Mouse (Mus musculus) lung, embryonic 16.5 days (tissue): ENCODE measurements around the gene Fam149a. TPM values are rescaled to one million over a fixed set of nuclear protein-coding genes. Genes with fewer than 3 reads are reported as not detected.
A peak's percentile ranks its signal among the peaks of the same experiment; 100 is the strongest.

Experiments used
- ATAC-seq: fragments of 200-750 bp; cut with Nextera tagmentation; 2 replicates; pipeline ENCODE4 v1.8.0; 2017; ENCODE audit warnings: low read depth, mild to moderate bottlenecking, moderate library complexity
- H3K27ac ChIP-seq: fragments of 300-500 bp; sonication (generic); 2 replicates; pipeline ENCODE4 v1.5.1; 2014; ENCODE audit warnings: mild to moderate bottlenecking, control low read depth, low read length
- H3K27me3 ChIP-seq: fragments of 300-500 bp; sonication (generic); 2 replicates; pipeline ENCODE4 v1.6.1; 2014; ENCODE audit warnings: low read depth, low read length, mixed read lengths; ENCODE audit not compliant: control insufficient read depth, insufficient read depth
- H3K36me3 ChIP-seq: fragments of 300-500 bp; sonication (generic); 2 replicates; pipeline ENCODE4 v1.6.1; 2014; ENCODE audit warnings: low read length; ENCODE audit not compliant: control insufficient read depth, insufficient read depth
- H3K4me1 ChIP-seq: fragments of 300-500 bp; sonication (generic); replicated peaks from 2 replicates; pipeline ENCODE4 v1.6.1; 2014; ENCODE audit warnings: low read length, mixed read lengths; ENCODE audit not compliant: control insufficient read depth, insufficient read depth
- H3K4me2 ChIP-seq: fragments of 300-500 bp; sonication (generic); 2 replicates; pipeline ENCODE4 v1.6.1; 2014; ENCODE audit warnings: low read depth, low read length, control low read depth
- H3K4me3 ChIP-seq: fragments of 300-500 bp; sonication (generic); 2 replicates; pipeline ENCODE4 v1.5.1; 2014; ENCODE audit warnings: mild to moderate bottlenecking, low read length, control low read depth
- H3K9ac ChIP-seq: fragments of 300-500 bp; sonication (generic); 2 replicates; pipeline ENCODE4 v1.6.1; 2014; ENCODE audit warnings: low read length, control low read depth
- H3K9me3 ChIP-seq: fragments of 300-500 bp; sonication (generic); 2 replicates; pipeline ENCODE4 v1.6.1; 2016; ENCODE audit warnings: low read length; ENCODE audit not compliant: control insufficient read depth
- WGBS: fragments of 180-500 bp; shearing (Covaris S2); extraction: QIAGEN DNeasy Blood & Tissue Kit; methylation state at CpG from one replicate; pipeline ENCODE4 v1.1.7; 2014; 5-methylcytosine and 5-hydroxymethylcytosine counted together
- polyA plus RNA-seq: library from polyadenylated mRNA; unstranded; fragments of >200 nt; fragmentation: Nextera tagmentation; extraction: Ambion mirVana; gene quantifications from 2 replicates; pipeline ENCODE4 v1.2.1, GENCODE M21; 2015

Fam149a gene
- polyA plus RNA-seq: 8.7 and 9.8 TPM in 2 replicates

DNA sequence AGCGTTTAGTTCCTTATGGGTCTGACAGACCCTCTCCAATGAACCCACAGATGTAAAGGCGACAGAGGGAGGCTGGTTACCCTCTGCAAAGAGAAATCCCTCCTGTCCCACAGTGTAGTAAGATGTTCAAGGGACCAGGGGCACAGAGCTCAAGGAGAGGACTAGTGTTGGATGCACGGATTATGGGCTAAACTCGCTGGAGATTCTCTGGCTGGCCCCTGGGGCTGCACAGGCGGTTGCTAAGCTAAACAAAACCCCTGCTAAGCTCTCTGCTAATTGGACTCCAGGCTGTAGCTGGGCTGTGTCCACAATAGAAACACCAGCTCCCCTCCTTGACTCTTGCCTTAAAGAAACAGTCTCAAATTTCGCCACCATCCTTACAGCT, at the start of gene Fam149a:
Gene Fam149a, minus strand, starts transcription at position 329 of the 385 bp plus-strand sequence.
- 2% methylated on average over 6 of the region's 6 CpGs for whole genome bisulfite sequencing

DNA sequence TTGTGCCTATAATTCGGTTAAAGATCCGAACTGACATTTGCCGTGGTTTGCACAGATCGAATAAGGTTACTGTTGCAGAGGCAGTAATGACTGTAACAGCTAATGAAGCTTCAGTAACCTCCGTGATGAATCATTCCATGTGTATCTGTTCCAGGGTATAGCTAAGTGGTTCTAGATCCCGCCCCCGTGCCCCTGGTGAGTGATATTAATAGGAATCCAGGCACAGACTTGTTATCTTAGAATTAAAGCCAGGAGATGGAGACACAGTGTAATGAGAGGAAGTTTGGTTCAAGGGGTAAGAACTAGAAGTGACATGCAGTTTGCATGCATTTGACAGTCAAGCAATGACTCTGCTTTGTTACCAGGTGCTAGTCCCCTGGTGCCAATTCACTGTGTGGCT, 38.1 kb upstream of the Fam149a start:
- ATAC-seq: no peak
- H3K36me3 ChIP-seq: no peaks in the 10 kb centered on the region
- WGBS: 84% methylated on average over 7 of the region's 7 CpGs
- no peak overlapping the region for H3K4me2 ChIP-seq
- H3K27me3 ChIP-seq: no peaks in the 10 kb centered on the region
- no peaks in the 10 kb centered on the region for H3K9me3 ChIP-seq
- H3K9ac ChIP-seq: no peak overlapping the region
- H3K27ac ChIP-seq: no peak overlapping the region
- H3K4me3 ChIP-seq: no peak overlapping the region
- no peaks in the 10 kb centered on the region for H3K4me1 ChIP-seq

More for the DNA sequence above, at the start of gene Fam149a:
- no peak for ATAC-seq
- Histone ChIP-seq H3K27me3 (peaks cover 9% of the 10 kb centered on the region), H3K9ac (peak within 1 kb of the TSS; percentile 55), H3K4me1 (peaks cover 9% of the 10 kb centered on the region), H3K27ac (no peak within 1 kb of the TSS), H3K9me3 (no peaks in the 10 kb centered on the region), H3K36me3 (no peaks in the 10 kb centered on the region), H3K4me3 (peak within 1 kb of the TSS; percentile 40), H3K4me2 (peak within 1 kb of the TSS; percentile 66)

DNA sequence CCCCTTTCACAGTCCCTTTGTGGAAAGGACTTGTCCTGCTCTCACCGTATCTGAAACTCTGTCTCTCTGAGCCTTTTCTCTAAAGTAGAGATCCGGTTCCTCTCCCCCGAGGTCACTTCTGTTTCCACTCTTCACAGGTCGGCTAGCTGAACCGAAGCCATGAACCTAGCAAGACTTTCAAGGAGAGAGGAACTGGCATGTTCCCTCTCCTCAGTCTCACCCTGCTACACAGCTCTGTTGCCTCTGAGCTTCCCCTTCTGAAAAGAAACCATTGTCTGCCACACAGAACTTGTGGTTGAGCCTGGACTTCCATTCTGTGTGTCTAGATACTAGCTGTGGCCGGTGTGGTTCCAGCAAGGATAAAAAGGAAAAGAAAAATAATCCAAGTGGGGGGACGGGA, 32.9 kb upstream of the Fam149a start:
- no peaks in the 10 kb centered on the region for H3K27me3 ChIP-seq
- no peak overlapping the region for H3K4me3 ChIP-seq
- 62% methylated on average over 7 of the region's 7 CpGs for WGBS
- H3K4me1 ChIP-seq: no peaks in the 10 kb centered on the region
- H3K9me3 ChIP-seq: no peaks in the 10 kb centered on the region
- no peak for ATAC-seq
- no peak overlapping the region for H3K4me2 ChIP-seq
- no peak overlapping the region for H3K27ac ChIP-seq
- H3K36me3 ChIP-seq: no peaks in the 10 kb centered on the region
- H3K9ac ChIP-seq: no peak overlapping the region

DNA sequence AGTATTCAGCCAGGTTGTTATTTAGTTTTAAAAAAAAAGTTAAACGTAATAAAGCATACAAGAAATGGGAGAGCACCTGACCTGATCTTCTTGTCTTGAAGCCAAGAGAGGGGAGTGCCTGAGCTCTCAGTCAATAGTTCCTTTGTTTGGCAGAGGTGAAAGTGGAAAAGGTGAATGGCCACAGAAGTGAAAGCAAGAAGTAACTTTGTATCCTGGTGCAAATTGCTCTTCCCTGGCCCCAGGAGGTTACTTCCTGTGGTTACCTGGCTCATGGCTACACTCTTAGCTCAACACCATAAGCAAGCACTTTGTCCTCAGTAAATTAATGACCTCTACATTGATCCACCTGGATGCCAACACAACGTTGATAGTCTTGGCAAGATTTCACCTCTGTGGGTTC, 28.8 kb upstream of the Fam149a start, which contains the start of gene Tlr3:
Gene Tlr3, minus strand, starts transcription at position 199 of the 400 bp plus-strand sequence.
- no peaks in the 10 kb centered on the region for H3K4me1 ChIP-seq
- no peaks in the 10 kb centered on the region for H3K27me3 ChIP-seq
- no peaks in the 10 kb centered on the region for H3K9me3 ChIP-seq
- H3K27ac ChIP-seq: peak within 1 kb of the TSS; percentile 72
- peak within 1 kb of the TSS; percentile 61 for H3K4me2 ChIP-seq
- peak; percentile 15; the same call in 1 of the 2 replicates for ATAC-seq
- H3K36me3 ChIP-seq: no peaks in the 10 kb centered on the region
- peak within 1 kb of the TSS; percentile 54 for H3K4me3 ChIP-seq
- 35% methylated on average over 2 of the region's 2 CpGs for WGBS
- H3K9ac ChIP-seq: peak within 1 kb of the TSS; percentile 61

- Histone ChIP-seq H3K27ac (peak overlapping the region; percentile 72), H3K9me3 (no peaks in the 10 kb centered on the region), H3K27me3 (no peaks in the 10 kb centered on the region), H3K9ac (peak overlapping the region; percentile 61), H3K36me3 (no peaks in the 10 kb centered on the region), H3K4me1 (no peaks in the 10 kb centered on the region), H3K4me3 (peak overlapping the region; percentile 54), H3K4me2 (peak overlapping the region; percentile 61)
- peak; percentile 97 for ATAC-seq
- 4% methylated on average over 18 of the region's 18 CpGs for WGBS
These were observed 28.2 kb upstream of the Fam149a start for GRCm38 (mm10) chr8:45410146-45410880.

DNA sequence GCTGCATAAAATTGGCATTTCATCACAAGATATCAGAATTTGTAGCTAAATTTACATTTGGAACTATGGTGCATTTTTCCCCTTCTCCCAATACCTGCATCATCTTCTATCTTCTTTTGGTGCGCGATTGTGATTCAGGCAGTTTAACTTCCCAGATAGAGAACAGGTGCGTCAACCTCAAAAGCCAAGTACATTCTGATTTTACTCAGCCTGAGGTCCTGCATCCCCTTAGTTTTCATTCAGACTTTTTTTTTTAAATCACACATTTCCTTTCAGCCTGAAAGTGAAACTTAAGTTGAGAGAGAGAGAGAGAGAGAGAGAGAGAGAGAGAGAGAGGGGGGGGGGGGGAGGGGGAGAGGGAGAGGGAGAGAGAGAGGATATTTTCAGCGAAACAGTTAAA, 27.6 kb upstream of the Fam149a start:
- ATAC-seq: peak; percentile 11; the same call in 1 of the 2 replicates
- Histone ChIP-seq H3K4me3 (peak overlapping the region; percentile 54), H3K9me3 (no peaks in the 10 kb centered on the region), H3K4me1 (no peaks in the 10 kb centered on the region), H3K9ac (peak overlapping the region; percentile 61), H3K27ac (peak overlapping the region; percentile 72), H3K4me2 (peak overlapping the region; percentile 61), H3K27me3 (no peaks in the 10 kb centered on the region), H3K36me3 (no peaks in the 10 kb centered on the region)
- 44% methylated on average over 4 of the region's 4 CpGs for WGBS

GRCm38 (mm10) chr8:45383250-45383649, 1.2 kb upstream of the Fam149a start:
- WGBS: 47% methylated on average over 1 of the region's 1 CpGs
- no peak overlapping the region for H3K4me2 ChIP-seq
- no peak overlapping the region for H3K9ac ChIP-seq
- peaks cover 9% of the 10 kb centered on the region for H3K4me1 ChIP-seq
- H3K4me3 ChIP-seq: no peak overlapping the region
- no peaks in the 10 kb centered on the region for H3K9me3 ChIP-seq
- H3K27me3 ChIP-seq: peaks cover 9% of the 10 kb centered on the region
- no peak for ATAC-seq
- no peak overlapping the region for H3K27ac ChIP-seq
- no peaks in the 10 kb centered on the region for H3K36me3 ChIP-seq

GRCm38 (mm10) chr8:45381075-45381962, 772 bp downstream of the Fam149a start:
- peak; percentile 28; the same call in 1 of the 2 replicates for ATAC-seq
- H3K4me3 ChIP-seq: peak overlapping the region; percentile 40

GRCm38 (mm10) chr8:45380598-45380997, 1.5 kb downstream of the Fam149a start:
- Histone ChIP-seq H3K9me3 (no peaks in the 10 kb centered on the region), H3K27me3 (peaks cover 9% of the 10 kb centered on the region), H3K4me1 (peaks cover 9% of the 10 kb centered on the region), H3K4me2 (peak overlapping the region; percentile 66; the same call in 1 of the 2 replicates), H3K27ac (no peak overlapping the region), H3K36me3 (no peaks in the 10 kb centered on the region), H3K9ac (no peak overlapping the region), H3K4me3 (peak overlapping the region; percentile 40; the same call in 1 of the 2 replicates)
- 13% methylated on average over 4 of the region's 4 CpGs for WGBS
- ATAC-seq: no peak

More at GRCm38 (mm10) chr8:45381075-45381962, 772 bp downstream of the Fam149a start:
- no peaks in the 10 kb centered on the region for H3K36me3 ChIP-seq
- H3K27me3 ChIP-seq: peaks cover 9% of the 10 kb centered on the region
- peak overlapping the region; percentile 55 for H3K9ac ChIP-seq
- WGBS: 2% methylated on average over 38 of the region's 38 CpGs
- H3K27ac ChIP-seq: no peak overlapping the region
- H3K4me1 ChIP-seq: peaks cover 9% of the 10 kb centered on the region
- H3K4me2 ChIP-seq: peak overlapping the region; percentile 66
- H3K9me3 ChIP-seq: no peaks in the 10 kb centered on the region
